Mouse (Mus musculus) intestine, embryonic 16.5 days (tissue): ENCODE measurements around the gene Trp53tg5. TPM values are rescaled to one million over a fixed set of nuclear protein-coding genes. Genes with fewer than 3 reads are reported as not detected.

Experiments used
- ATAC-seq: fragments of 200-750 bp; cut with Nextera tagmentation; 2 replicates; pipeline ENCODE4 v1.8.0; 2017; ENCODE audit warnings: moderate TSS enrichment, moderate library complexity
- H3K27ac ChIP-seq: fragments of 300-500 bp; sonication (generic); 2 replicates; pipeline ENCODE4 v1.5.1; 2014; ENCODE audit warnings: mild to moderate bottlenecking, low read length
- H3K27me3 ChIP-seq: fragments of 300-500 bp; sonication (generic); replicated peaks from 2 replicates; pipeline ENCODE4 v1.6.1; 2014; ENCODE audit warnings: low read length, control low read depth, mixed read lengths; ENCODE audit not compliant: control insufficient read depth, insufficient read depth
- H3K36me3 ChIP-seq: fragments of 300-500 bp; sonication (generic); 2 replicates; pipeline ENCODE4 v1.6.1; 2014; ENCODE audit warnings: low read length, control low read depth; ENCODE audit not compliant: control insufficient read depth, insufficient read depth
- H3K4me1 ChIP-seq: fragments of 300-500 bp; sonication (generic); 2 replicates; pipeline ENCODE4 v1.6.1; 2014; ENCODE audit warnings: low read length, control low read depth, mixed read lengths; ENCODE audit not compliant: control insufficient read depth, insufficient read depth
- H3K4me2 ChIP-seq: fragments of 300-500 bp; sonication (generic); 2 replicates; pipeline ENCODE4 v1.6.1; 2014; ENCODE audit warnings: low read depth, low read length, control low read depth
- H3K4me3 ChIP-seq: fragments of 300-500 bp; sonication (generic); 2 replicates; pipeline ENCODE4 v1.5.1; 2014; ENCODE audit warnings: mild to moderate bottlenecking, low read length
- H3K9ac ChIP-seq: fragments of 300-500 bp; sonication (generic); 2 replicates; pipeline ENCODE4 v1.6.1; 2014; ENCODE audit warnings: low read depth, low read length
- H3K9me3 ChIP-seq: fragments of 300-500 bp; sonication (generic); 2 replicates; pipeline ENCODE4 v1.6.1; 2016; ENCODE audit warnings: low read length, control low read depth; ENCODE audit not compliant: control insufficient read depth
- WGBS: fragments of 180-500 bp; shearing (Covaris S2); extraction: QIAGEN DNeasy Blood & Tissue Kit; methylation state at CpG from one replicate; pipeline ENCODE4 v1.1.7; 2014; 5-methylcytosine and 5-hydroxymethylcytosine counted together
- polyA plus RNA-seq: library from polyadenylated mRNA; unstranded; fragments of >200 nt; fragmentation: Nextera tagmentation; extraction: Ambion mirVana; gene quantifications from 2 replicates; pipeline ENCODE4 v1.2.1, GENCODE M21; 2015

Trp53tg5 gene
- polyA plus RNA-seq, 1 experiment from 2014 or later = not detected

DNA sequence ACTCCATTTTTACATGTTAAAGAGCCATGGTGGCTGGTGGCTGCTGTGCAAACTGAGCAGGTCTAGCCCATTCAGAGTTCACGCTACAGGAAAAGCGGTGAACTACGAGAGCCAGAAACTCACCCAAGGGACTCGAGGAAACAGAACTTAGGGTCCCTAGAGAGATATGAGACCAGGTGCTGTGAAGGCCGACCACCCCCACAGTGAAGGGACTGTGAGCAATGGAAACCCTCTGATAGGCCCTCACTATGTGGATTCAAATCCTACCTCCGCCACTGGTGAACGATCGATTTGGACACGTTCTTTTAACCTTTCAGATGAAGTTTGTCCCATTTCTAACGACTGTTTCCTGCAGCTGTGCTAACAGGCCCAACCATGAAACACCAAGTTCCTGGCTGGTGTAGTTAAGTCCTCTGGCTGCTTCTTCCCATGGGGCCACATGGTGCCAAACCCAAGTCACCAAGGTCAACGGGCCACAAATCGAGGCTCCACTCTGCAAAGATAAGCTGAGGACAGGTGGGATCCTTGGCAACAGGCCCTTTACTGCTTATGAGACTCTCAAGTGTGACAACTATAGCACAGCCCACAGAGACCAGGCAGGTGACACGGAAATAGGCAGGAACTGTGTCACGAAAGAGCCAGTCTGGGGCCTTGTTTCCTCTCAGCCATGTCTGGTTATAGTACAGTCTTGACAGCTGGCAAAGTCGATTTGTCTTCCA lies 50.7 kb downstream of the Trp53tg5 start:
- Histone ChIP-seq H3K4me3 (no peak overlapping the region), H3K4me2 (no peak overlapping the region), H3K27ac (peak overlapping the region; percentile 55), H3K27me3 (no peaks in the 10 kb centered on the region), H3K9me3 (no peaks in the 10 kb centered on the region), H3K4me1 (peaks cover 4% of the 10 kb centered on the region), H3K36me3 (peaks cover 12% of the 10 kb centered on the region), H3K9ac (no peak overlapping the region)
- peak; percentile 83 for ATAC-seq
- WGBS = 78% methylated on average over 15 of the region's 15 CpGs

DNA sequence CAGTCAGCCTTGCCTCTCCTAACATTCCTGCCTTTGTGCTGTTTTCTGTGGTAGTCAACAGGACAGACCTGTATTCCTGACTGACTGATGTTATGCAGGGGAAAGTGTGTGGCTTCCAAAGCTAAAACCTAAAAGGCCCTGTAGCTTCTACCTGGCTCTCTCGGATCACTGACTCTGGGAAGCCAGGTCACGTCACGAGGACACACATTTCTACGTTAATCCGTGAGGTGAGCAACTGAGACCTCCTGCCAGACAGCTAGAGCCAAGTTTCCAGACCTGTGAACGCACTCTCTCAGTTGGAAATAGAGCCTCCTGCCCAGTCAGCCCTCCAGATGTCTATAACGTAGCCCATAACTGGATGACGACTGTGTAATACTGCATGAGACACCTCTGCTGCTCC lies 51.5 kb downstream of the Trp53tg5 start:
- Histone ChIP-seq H3K27me3 (no peaks in the 10 kb centered on the region), H3K27ac (no peak overlapping the region), H3K9me3 (no peaks in the 10 kb centered on the region), H3K36me3 (peaks cover 12% of the 10 kb centered on the region), H3K4me3 (no peak overlapping the region), H3K4me1 (peaks cover 4% of the 10 kb centered on the region), H3K4me2 (no peak overlapping the region), H3K9ac (no peak overlapping the region)
- ATAC-seq = no peak
- WGBS = 86% methylated on average over 8 of the region's 8 CpGs

DNA sequence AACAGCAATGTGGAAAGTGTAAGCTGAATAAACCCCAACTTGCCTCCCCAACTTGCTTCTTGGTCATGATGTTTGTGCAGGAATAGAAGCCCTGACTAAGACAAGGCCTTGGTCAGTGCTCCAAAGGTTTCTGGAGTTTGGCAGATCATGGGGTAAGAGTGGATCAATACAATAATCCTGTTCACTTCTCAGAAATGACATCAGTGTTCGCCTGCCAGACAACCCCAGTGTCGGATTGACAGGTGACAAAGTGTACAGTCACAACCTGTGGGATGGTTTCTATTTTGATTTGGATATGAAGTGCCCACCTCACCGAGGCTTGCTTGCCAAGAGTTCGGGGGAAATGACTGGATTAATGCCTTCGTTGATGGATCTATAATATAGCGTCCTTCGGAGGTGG lies 52.2 kb downstream of the Trp53tg5 start:
- no peak for ATAC-seq
- peaks cover 9% of the 10 kb centered on the region for H3K36me3 ChIP-seq
- no peak overlapping the region for H3K4me3 ChIP-seq
- WGBS = 87% methylated on average over 7 of the region's 7 CpGs
- no peaks in the 10 kb centered on the region for H3K27me3 ChIP-seq
- no peak overlapping the region for H3K4me2 ChIP-seq
- H3K9me3 ChIP-seq = no peaks in the 10 kb centered on the region
- H3K9ac ChIP-seq = no peak overlapping the region
- H3K27ac ChIP-seq = no peak overlapping the region
- peaks cover 4% of the 10 kb centered on the region for H3K4me1 ChIP-seq

Other genes starting within 250 kb of the Trp53tg5 start
- not detected in 2 replicates for gene Svs2, start 235.3 kb downstream of the Trp53tg5 start, polyA plus RNA-seq
- not detected in 2 replicates for gene Svs3b, start 217.1 kb downstream of the Trp53tg5 start, polyA plus RNA-seq
- not detected in 2 replicates for gene Svs4, start 195.3 kb downstream of the Trp53tg5 start, polyA plus RNA-seq
- gene Svs3a, start 184.5 kb downstream of the Trp53tg5 start, polyA plus RNA-seq = not detected in 2 replicates
- gene Svs6, start 157.0 kb downstream of the Trp53tg5 start, polyA plus RNA-seq = not detected in 2 replicates
- not detected in 2 replicates for gene Svs5, start 141.0 kb downstream of the Trp53tg5 start, polyA plus RNA-seq
- 2.3 and 2.7 TPM in 2 replicates for gene Slpi, start 84.6 kb downstream of the Trp53tg5 start, polyA plus RNA-seq
- gene Rbpjl, start 70.6 kb downstream of the Trp53tg5 start, polyA plus RNA-seq = 25.1 and 25.4 TPM in 2 replicates
- gene Matn4, start 68.6 kb downstream of the Trp53tg5 start, polyA plus RNA-seq = 8.3 and 9.0 TPM in 2 replicates
- 130 and 138 TPM in 2 replicates for gene Sdc4, start 29.8 kb downstream of the Trp53tg5 start, polyA plus RNA-seq
- 54.0 and 56.4 TPM in 2 replicates for gene Sys1, start 16.8 kb downstream of the Trp53tg5 start, polyA plus RNA-seq
- 9.8 and 11.9 TPM in 2 replicates for gene Gm20458, start 12.8 kb downstream of the Trp53tg5 start, polyA plus RNA-seq
- gene Dbndd2, start 12.4 kb upstream of the Trp53tg5 start, polyA plus RNA-seq = 16.0 and 16.4 TPM in 2 replicates
- 59.1 and 61.4 TPM in 2 replicates for gene Pigt, start 23.8 kb upstream of the Trp53tg5 start, polyA plus RNA-seq
- gene Wfdc2, start 88.7 kb upstream of the Trp53tg5 start, polyA plus RNA-seq = 36.8 and 42.4 TPM in 2 replicates
- not detected in 2 replicates for gene Spint3, start 99.7 kb upstream of the Trp53tg5 start, polyA plus RNA-seq
- gene Wfdc6a, start 111.7 kb upstream of the Trp53tg5 start, polyA plus RNA-seq = 0.59 and 1.4 TPM in 2 replicates
- gene Eppin, start 119.9 kb upstream of the Trp53tg5 start, polyA plus RNA-seq = not detected in 2 replicates
- gene Wfdc6b, start 139.8 kb upstream of the Trp53tg5 start, polyA plus RNA-seq = not detected in 2 replicates
- not detected in 2 replicates for gene Wfdc8, start 139.9 kb upstream of the Trp53tg5 start, polyA plus RNA-seq
- gene Wfdc16, start 165.1 kb upstream of the Trp53tg5 start, polyA plus RNA-seq = not detected in 2 replicates
- 0.34 TPM in 1 of 2 replicates, not detected in the other for gene Wfdc10, start 182.3 kb upstream of the Trp53tg5 start, polyA plus RNA-seq
- not detected in 2 replicates for gene Wfdc9, start 182.9 kb upstream of the Trp53tg5 start, polyA plus RNA-seq
- not detected in 2 replicates for gene Wfdc11, start 200.4 kb upstream of the Trp53tg5 start, polyA plus RNA-seq
- gene Wfdc13, start 211.4 kb upstream of the Trp53tg5 start, polyA plus RNA-seq = 0.17 and 0.21 TPM in 2 replicates
- gene Spint4, start 224.8 kb upstream of the Trp53tg5 start, polyA plus RNA-seq = not detected in 2 replicates
- gene Spint5, start 241.6 kb upstream of the Trp53tg5 start, polyA plus RNA-seq = not detected in 2 replicates